Mouse (Mus musculus): ENCODE data around the gene Crebrf.

- TF ChIP-seq CTCF (IDR thresholded peaks at IDR 0.05; ENCODE audit: extremely low read depth, insufficient read length, insufficient replicate concordance, low read depth, low read length) (peak; percentile 64; the same call in 1 of the 2 replicates), POLR2A (IDR thresholded peaks at IDR 0.05; ENCODE audit: low read depth, low read length) (no peak)
Measured at GRCm38 (mm10) chr17:26794744-26795143, 79.3 kb downstream of the Crebrf start.

Data from small intestine, adult 2 months (tissue).